Mouse (Mus musculus) neural tube, embryonic 15.5 days (tissue): ENCODE results near the gene Dhps. TPM values are rescaled to one million over a fixed set of nuclear protein-coding genes. Genes with fewer than 3 reads are reported as not detected.
A peak's percentile ranks its signal among the peaks of the same experiment; 100 is the strongest.

Experiments used
- ATAC-seq: fragments of 200-750 bp; cut with Nextera tagmentation; 2 replicates; pipeline ENCODE4 v1.8.0; 2017; ENCODE audit warnings: mild to moderate bottlenecking, moderate TSS enrichment, moderate library complexity; ENCODE audit not compliant: low FRiP score
- H3K27ac ChIP-seq: fragments of 300-500 bp; sonication (generic); replicated peaks from 2 replicates; pipeline ENCODE4 v1.5.1; 2015; ENCODE audit warnings: mild to moderate bottlenecking, inconsistent platforms
- H3K27me3 ChIP-seq: fragments of 300-500 bp; sonication (generic); replicated peaks from 2 replicates; pipeline ENCODE4 v1.6.1; 2015; ENCODE audit warnings: inconsistent platforms
- H3K36me3 ChIP-seq: fragments of 300-500 bp; sonication (generic); 2 replicates; pipeline ENCODE4 v1.6.1; 2015; ENCODE audit warnings: inconsistent platforms
- H3K4me1 ChIP-seq: fragments of 300-500 bp; sonication (generic); 2 replicates; pipeline ENCODE4 v1.6.1; 2015; ENCODE audit warnings: inconsistent platforms
- H3K4me2 ChIP-seq: fragments of 300-500 bp; sonication (generic); 2 replicates; pipeline ENCODE4 v1.6.1; 2015; ENCODE audit warnings: inconsistent platforms, mild to moderate bottlenecking, moderate library complexity
- H3K4me3 ChIP-seq: fragments of 300-500 bp; sonication (generic); replicated peaks from 2 replicates; pipeline ENCODE4 v1.5.1; 2015; ENCODE audit warnings: mild to moderate bottlenecking, inconsistent platforms
- H3K9ac ChIP-seq: fragments of 300-500 bp; sonication (generic); replicated peaks from 2 replicates; pipeline ENCODE4 v1.6.1; 2015; ENCODE audit warnings: mild to moderate bottlenecking, inconsistent platforms
- H3K9me3 ChIP-seq: fragments of 300-500 bp; sonication (generic); replicated peaks from 2 replicates; pipeline ENCODE4 v1.6.1; 2016; ENCODE audit warnings: inconsistent platforms
- WGBS: fragments of 180-500 bp; shearing (Covaris S2); methylation state at CpG from one replicate; pipeline ENCODE4 v1.1.7; 2015; ENCODE audit warnings: mixed read lengths; 5-methylcytosine and 5-hydroxymethylcytosine counted together
- polyA plus RNA-seq: library from polyadenylated mRNA; unstranded; fragments of >200 nt; fragmentation: Nextera tagmentation; extraction: Ambion mirVana; gene quantifications from 2 replicates; pipeline ENCODE4 v1.2.1, GENCODE M21; 2015

The Dhps gene
- polyA plus RNA-seq, 1 experiment from 2014 or later = 117 TPM

- Histone ChIP-seq H3K9me3 (no peaks in the 10 kb centered on the region), H3K4me3 (no peak overlapping the region), H3K27ac (no peak overlapping the region), H3K4me2 (no peak overlapping the region), H3K27me3 (no peaks in the 10 kb centered on the region), H3K4me1 (peaks cover 12% of the 10 kb centered on the region), H3K9ac (no peak overlapping the region), H3K36me3 (peaks cover 51% of the 10 kb centered on the region)
- no peak for ATAC-seq
- 96% methylated on average over 2 of the region's 2 CpGs for WGBS
Measured at GRCm38 (mm10) chr8:85067155-85067554, 4.4 kb upstream of the Dhps start.

GRCm38 (mm10) chr8:85067982-85068381, 3.6 kb upstream of the Dhps start, which contains the start of gene Gm5741:
TSS of gene Gm5741 (minus strand) at chr8:85067982.
- Histone ChIP-seq H3K27me3 (no peaks in the 10 kb centered on the region), H3K9ac (no peak within 1 kb of the TSS), H3K4me3 (no peak within 1 kb of the TSS), H3K4me2 (no peak within 1 kb of the TSS), H3K36me3 (peaks cover 45% of the 10 kb centered on the region), H3K4me1 (peaks cover 17% of the 10 kb centered on the region), H3K27ac (no peak within 1 kb of the TSS), H3K9me3 (no peaks in the 10 kb centered on the region)
- no peak for ATAC-seq

GRCm38 (mm10) chr8:85071041-85071440, 516 bp upstream of the Dhps start:
- Histone ChIP-seq H3K36me3 (peaks cover 51% of the 10 kb centered on the region), H3K4me2 (peak overlapping the region; percentile 71), H3K27ac (peak overlapping the region; percentile 94), H3K9ac (peak overlapping the region; percentile 89; the same call in 1 of the 2 replicates), H3K9me3 (no peaks in the 10 kb centered on the region), H3K27me3 (no peaks in the 10 kb centered on the region), H3K4me1 (peaks cover 21% of the 10 kb centered on the region), H3K4me3 (peak overlapping the region; percentile 99)
- no peak for ATAC-seq
- WGBS = 76% methylated on average over 5 of the region's 5 CpGs

- Histone ChIP-seq H3K36me3 (peaks cover 47% of the 10 kb centered on the region), H3K4me1 (peaks cover 24% of the 10 kb centered on the region), H3K27me3 (no peaks in the 10 kb centered on the region), H3K9ac (peak overlapping the region; percentile 89), H3K27ac (peak overlapping the region; percentile 94), H3K4me3 (peak overlapping the region; percentile 99), H3K9me3 (no peaks in the 10 kb centered on the region), H3K4me2 (peak overlapping the region; percentile 71)
- WGBS = 36% methylated on average over 9 of the region's 9 CpGs
- no peak for ATAC-seq
Measured at GRCm38 (mm10) chr8:85072364-85072929, 890 bp downstream of the Dhps start.

- H3K4me1 ChIP-seq = peaks cover 24% of the 10 kb centered on the region
- H3K4me3 ChIP-seq = peak overlapping the region; percentile 99
- H3K9me3 ChIP-seq = no peaks in the 10 kb centered on the region
- no peak for ATAC-seq
- WGBS = 95% methylated on average over 15 of the region's 15 CpGs
- peak overlapping the region; percentile 71 for H3K4me2 ChIP-seq
- H3K27me3 ChIP-seq = no peaks in the 10 kb centered on the region
- no peak overlapping the region for H3K9ac ChIP-seq
- H3K36me3 ChIP-seq = peaks cover 40% of the 10 kb centered on the region
- H3K27ac ChIP-seq = no peak overlapping the region
Measured at GRCm38 (mm10) chr8:85073041-85073612, 1.6 kb downstream of the Dhps start.

- no peak for ATAC-seq
- Histone ChIP-seq H3K9ac (no peak overlapping the region; the same call in 1 of the 2 replicates), H3K27me3 (no peaks in the 10 kb centered on the region), H3K27ac (no peak overlapping the region), H3K36me3 (peaks cover 40% of the 10 kb centered on the region), H3K4me1 (peaks cover 30% of the 10 kb centered on the region), H3K4me2 (no peak overlapping the region), H3K4me3 (no peak overlapping the region), H3K9me3 (no peaks in the 10 kb centered on the region)
- WGBS = 90% methylated on average over 10 of the region's 10 CpGs
Measured at GRCm38 (mm10) chr8:85074167-85074566, 2.6 kb downstream of the Dhps start.

- H3K27me3 ChIP-seq = no peaks in the 10 kb centered on the region
- ATAC-seq = no peak
Measured at GRCm38 (mm10) chr8:85074617-85075016, 3.1 kb downstream of the Dhps start.

GRCm38 (mm10) chr8:85076001-85076400, 4.4 kb downstream of the Dhps start:
- H3K4me1 ChIP-seq = peaks cover 37% of the 10 kb centered on the region
- no peak overlapping the region for H3K4me3 ChIP-seq
- WGBS = 78% methylated on average over 9 of the region's 9 CpGs
- no peak overlapping the region for H3K9ac ChIP-seq
- H3K9me3 ChIP-seq = no peaks in the 10 kb centered on the region
- no peak overlapping the region for H3K4me2 ChIP-seq
- ATAC-seq = no peak
- H3K27ac ChIP-seq = no peak overlapping the region
- H3K36me3 ChIP-seq = peaks cover 40% of the 10 kb centered on the region
- no peaks in the 10 kb centered on the region for H3K27me3 ChIP-seq

More at GRCm38 (mm10) chr8:85074617-85075016, 3.1 kb downstream of the Dhps start:
- 94% methylated on average over 10 of the region's 10 CpGs for WGBS
- H3K4me2 ChIP-seq = no peak overlapping the region
- no peak overlapping the region for H3K27ac ChIP-seq
- H3K4me3 ChIP-seq = no peak overlapping the region
- no peaks in the 10 kb centered on the region for H3K9me3 ChIP-seq
- H3K4me1 ChIP-seq = peaks cover 34% of the 10 kb centered on the region
- H3K36me3 ChIP-seq = peaks cover 40% of the 10 kb centered on the region
- H3K9ac ChIP-seq = no peak overlapping the region; the same call in 1 of the 2 replicates

- peaks cover 40% of the 10 kb centered on the region for H3K36me3 ChIP-seq
- peaks cover 41% of the 10 kb centered on the region for H3K4me1 ChIP-seq
- 0% methylated on average over 2 of the region's 2 CpGs for WGBS
Measured at GRCm38 (mm10) chr8:85076993-85077392, 5.4 kb downstream of the Dhps start.

GRCm38 (mm10) chr8:85080214-85080531, 8.6 kb downstream of the Dhps start:
- Histone ChIP-seq H3K9me3 (no peaks in the 10 kb centered on the region), H3K27ac (peak overlapping the region; percentile 75), H3K4me2 (peak overlapping the region; percentile 93), H3K36me3 (peaks cover 24% of the 10 kb centered on the region), H3K9ac (peak overlapping the region; percentile 77), H3K4me3 (peak overlapping the region; percentile 58), H3K27me3 (no peaks in the 10 kb centered on the region), H3K4me1 (peaks cover 45% of the 10 kb centered on the region)
- under 1% methylated on average over 25 of the region's 25 CpGs for WGBS
- no peak for ATAC-seq

More at GRCm38 (mm10) chr8:85076993-85077392, 5.4 kb downstream of the Dhps start:
- Histone ChIP-seq H3K9ac (no peak overlapping the region), H3K27me3 (no peaks in the 10 kb centered on the region), H3K4me3 (no peak overlapping the region), H3K27ac (no peak overlapping the region), H3K9me3 (no peaks in the 10 kb centered on the region), H3K4me2 (no peak overlapping the region)
- ATAC-seq = no peak

- ATAC-seq = no peak; the same call in 1 of the 2 replicates
- Histone ChIP-seq H3K4me3 (peak within 1 kb of the TSS; percentile 58), H3K36me3 (peaks cover 19% of the 10 kb centered on the region), H3K27ac (peak within 1 kb of the TSS; percentile 75), H3K27me3 (no peaks in the 10 kb centered on the region), H3K9ac (peak within 1 kb of the TSS; percentile 77), H3K4me1 (peaks cover 45% of the 10 kb centered on the region), H3K4me2 (peak within 1 kb of the TSS; percentile 93), H3K9me3 (no peaks in the 10 kb centered on the region)
- WGBS = under 1% methylated on average over 30 of the region's 30 CpGs
Measured at GRCm38 (mm10) chr8:85080532-85081215, 9.1 kb downstream of the Dhps start, which contains the start of gene Wdr83os. TSS of gene Wdr83os (plus strand) at chr8:85080740.

GRCm38 (mm10) chr8:85081216-85081555, 9.6 kb downstream of the Dhps start, which contains the start of gene Wdr83:
TSS of gene Wdr83 (minus strand) at chr8:85081306.
- Histone ChIP-seq H3K27me3 (no peaks in the 10 kb centered on the region), H3K4me2 (peak within 1 kb of the TSS; percentile 93), H3K9me3 (no peaks in the 10 kb centered on the region), H3K9ac (peak within 1 kb of the TSS; percentile 77), H3K36me3 (peaks cover 15% of the 10 kb centered on the region), H3K27ac (peak within 1 kb of the TSS; percentile 75), H3K4me1 (peaks cover 45% of the 10 kb centered on the region), H3K4me3 (peak within 1 kb of the TSS; percentile 58)
- peak; percentile 20 for ATAC-seq
- WGBS = 2% methylated on average over 9 of the region's 9 CpGs
